Mouse (Mus musculus) telencephalon, adult 2 months (tissue): Measurements from ENCODE around the gene 1500011B03Rik.

Experiments
- DNase-seq: peaks from one replicate; pipeline ENCODE4 v3.0.0-alpha.2; 2011; ENCODE audit warnings: low read depth, low spot score

Gene 1500011B03Rik

GRCm38 (mm10) chr5:114783405-114784163 lies 39.7 kb downstream of the 1500011B03Rik start:
- DNase-seq, result no peak

DNA sequence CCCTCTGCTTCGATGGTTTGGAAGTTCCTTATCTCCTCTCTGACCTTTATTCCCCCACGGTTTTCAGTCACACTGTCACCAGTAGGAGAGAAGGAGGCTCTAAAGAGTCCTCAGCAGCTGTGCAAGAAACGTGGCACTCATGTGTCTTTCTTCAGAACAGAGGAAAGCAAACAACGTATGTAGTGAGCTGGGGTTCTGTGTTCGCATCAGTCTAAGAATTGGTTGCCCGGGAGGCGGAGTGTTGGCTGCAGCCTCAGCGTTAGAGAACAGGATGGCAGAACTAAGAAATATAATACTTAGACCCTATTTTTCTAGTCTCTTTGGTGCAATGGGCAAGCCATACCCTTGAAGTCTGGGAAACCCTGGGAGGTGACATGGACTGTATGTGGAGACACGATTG lies 40.3 kb downstream of the 1500011B03Rik start:
- DNase-seq, result no peak

DNA sequence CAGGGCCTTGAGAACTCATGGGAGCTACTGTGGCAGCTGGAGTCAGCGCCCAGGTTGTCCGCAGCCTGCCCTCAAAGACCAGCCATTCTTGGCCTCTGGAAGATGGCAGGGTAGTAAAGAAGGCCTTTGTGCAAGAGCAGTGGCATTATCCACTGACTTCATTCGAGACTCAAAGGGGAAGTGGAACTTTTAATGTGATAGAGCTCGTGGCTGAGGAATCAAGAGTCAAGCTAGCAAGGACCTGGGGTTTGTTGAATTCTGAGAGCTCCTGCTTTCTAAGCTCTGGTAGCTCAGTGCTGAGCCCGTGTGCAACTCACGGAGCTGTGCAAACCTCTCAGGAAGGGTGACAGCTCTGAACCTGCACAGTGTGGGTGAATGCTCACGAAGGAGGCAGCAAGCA lies 42.4 kb downstream of the 1500011B03Rik start:
- DNase-seq, result no peak

- DNase-seq, result no peak
These were observed 43.2 kb downstream of the 1500011B03Rik start for GRCm38 (mm10) chr5:114779956-114780489.

DNA sequence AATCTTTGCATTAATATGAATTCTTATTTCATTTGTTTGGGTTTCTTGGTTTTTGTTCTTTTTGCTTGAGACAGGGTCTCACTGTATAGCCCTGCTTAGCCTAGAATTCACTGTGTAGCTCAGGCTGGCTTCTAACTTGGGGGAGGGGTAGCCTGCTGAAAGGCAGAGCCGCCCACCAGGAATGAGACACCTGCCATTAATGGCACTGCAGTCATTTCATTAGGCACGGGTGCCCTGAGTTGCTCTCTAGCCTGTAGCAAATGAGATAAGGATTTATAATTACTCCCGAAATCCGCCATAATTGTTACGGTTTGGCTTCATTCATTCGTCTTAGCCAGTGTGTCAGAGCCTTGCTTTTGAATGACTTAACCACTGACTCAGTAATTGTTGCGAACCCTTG lies 47.1 kb downstream of the 1500011B03Rik start:
- DNase-seq, result no peak

DNA sequence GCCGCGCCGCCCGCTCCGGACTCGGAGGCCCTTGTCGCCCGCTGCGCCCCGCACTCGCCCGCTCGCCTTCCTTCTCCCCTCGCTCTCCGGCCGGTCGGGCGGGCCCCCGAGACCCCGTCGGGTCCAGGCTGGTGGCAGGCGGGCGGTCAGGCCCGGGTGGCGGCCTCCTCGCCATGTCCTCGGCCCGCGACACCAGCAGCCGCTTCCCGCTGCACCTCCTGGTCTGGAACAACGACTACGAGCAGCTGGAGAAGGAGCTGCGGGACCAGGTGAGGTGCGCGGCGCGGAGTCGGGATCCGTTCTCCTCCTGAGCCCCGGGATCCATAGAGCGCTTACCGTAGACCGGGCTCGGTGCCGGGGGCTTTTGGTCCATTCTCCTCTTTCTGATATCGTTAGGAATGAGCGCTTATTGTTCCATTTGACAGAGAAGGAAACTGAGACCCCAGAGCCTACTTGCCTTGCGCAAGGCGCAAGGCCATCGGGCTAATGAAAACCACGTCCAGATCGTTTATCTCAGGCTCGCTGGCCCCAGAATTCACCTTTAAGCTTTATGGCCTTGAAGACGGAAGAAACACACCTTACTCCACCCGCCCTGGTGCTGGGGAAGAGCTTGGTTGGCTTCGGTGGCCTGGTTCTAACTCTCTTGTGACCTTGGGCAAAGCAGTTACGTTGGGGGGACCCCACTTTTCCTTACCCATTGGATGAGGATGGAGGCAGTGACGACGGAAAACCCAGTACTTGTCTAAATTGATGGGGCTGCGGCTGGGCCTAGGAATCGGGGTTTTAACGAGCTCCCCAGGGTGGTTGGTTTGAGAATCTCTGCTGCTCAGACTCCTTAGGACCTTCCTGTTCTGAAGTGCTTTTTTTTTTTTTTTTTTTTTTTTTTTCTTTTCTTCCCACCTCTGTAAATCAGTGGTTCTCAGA lies 48.0 kb downstream of the 1500011B03Rik start, which contains the start of gene Git2:
Git2 (minus strand) TSS at position 462 of the 924 bp plus-strand sequence.
- no peak for DNase-seq

DNA sequence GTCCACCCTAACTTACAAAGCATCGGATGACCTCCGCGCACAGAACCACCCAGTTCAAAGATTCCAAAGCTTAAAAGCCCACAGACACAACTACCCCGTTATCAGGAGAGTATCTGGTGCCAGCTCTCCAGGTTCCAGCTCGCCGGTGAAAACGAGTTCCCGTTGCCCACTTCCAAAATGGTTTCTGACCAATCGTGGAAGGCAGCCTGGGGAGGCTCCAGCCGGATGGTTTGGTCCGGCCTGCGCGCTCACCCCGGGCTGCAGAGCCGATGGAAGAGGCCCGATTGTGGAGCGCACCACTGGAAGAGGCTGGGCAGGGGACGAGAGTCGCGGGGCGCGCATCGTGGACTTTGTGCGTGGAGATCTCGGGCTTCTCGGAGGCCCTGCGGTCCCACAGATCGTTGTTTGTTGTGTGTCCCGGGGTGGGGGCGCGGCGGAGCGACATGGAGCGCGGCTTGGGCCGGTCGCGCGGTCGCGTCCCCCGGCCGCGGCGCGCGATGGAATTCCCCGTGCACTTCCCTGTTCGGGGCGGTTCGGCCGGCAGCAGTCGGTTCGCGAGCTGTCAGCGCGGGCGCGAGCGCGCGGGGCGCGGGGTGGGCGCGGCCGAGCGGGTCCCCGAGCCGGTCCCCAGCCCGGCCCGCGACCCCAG lies 48.7 kb downstream of the 1500011B03Rik start, which contains the start of gene Ankrd13a:
Ankrd13a (plus strand) TSS at position 275 of the 649 bp plus-strand sequence.
- peak; percentile 92 for DNase-seq

DNA sequence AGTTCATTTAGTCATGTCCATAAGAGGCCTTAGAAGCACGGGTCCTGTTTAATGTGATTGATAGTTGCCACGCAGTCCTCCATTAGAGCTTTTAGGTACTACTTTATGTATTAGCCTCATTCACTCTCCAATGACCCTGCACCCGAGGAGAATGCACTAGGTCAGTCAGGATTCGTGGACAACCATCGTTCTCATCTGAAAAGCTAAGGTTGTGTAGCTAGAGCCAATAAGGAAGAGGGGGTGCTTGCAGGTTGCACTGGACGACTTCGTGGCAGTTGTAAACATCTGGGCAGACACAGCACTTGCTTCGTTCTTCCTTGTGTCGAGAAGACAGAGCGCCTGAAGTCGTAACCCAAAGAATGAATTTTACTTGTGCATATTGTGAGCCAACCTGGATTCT lies 49.5 kb downstream of the 1500011B03Rik start:
- DNase-seq, result no peak

GRCm38 (mm10) chr5:114773211-114773710 lies 50.0 kb downstream of the 1500011B03Rik start:
- peak; percentile 95 for DNase-seq

GRCm38 (mm10) chr5:114772456-114773203 lies 50.6 kb downstream of the 1500011B03Rik start:
- no peak for DNase-seq

DNA sequence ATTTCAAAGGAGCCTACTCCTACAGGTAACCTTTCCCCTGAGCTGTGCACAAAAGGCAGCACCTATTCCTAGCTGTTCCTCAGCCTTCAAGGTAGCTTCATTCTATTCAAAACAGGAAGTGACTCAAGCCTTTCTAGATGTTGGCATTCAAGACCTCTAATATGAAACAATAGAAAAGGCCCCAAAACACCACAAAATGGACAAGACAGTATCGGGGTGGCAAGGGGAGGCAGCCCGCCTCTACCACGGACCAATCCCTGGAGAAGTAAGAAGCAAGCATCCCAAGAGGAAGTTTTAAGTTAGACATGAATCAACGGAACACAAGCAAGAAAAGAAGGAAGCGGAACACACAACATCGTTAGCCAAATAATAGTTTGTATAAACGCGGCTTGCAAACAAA lies 51.5 kb downstream of the 1500011B03Rik start:
- DNase-seq, result no peak

- DNase-seq, result no peak
These were observed 53.5 kb downstream of the 1500011B03Rik start for GRCm38 (mm10) chr5:114769786-114770185.

GRCm38 (mm10) chr5:114767185-114767584 lies 56.1 kb downstream of the 1500011B03Rik start:
- DNase-seq, result no peak

- DNase-seq, result no peak
These were observed 56.6 kb downstream of the 1500011B03Rik start for GRCm38 (mm10) chr5:114766686-114767085.

- DNase-seq, result no peak
These were observed 58.2 kb downstream of the 1500011B03Rik start for GRCm38 (mm10) chr5:114764812-114765735.

DNA sequence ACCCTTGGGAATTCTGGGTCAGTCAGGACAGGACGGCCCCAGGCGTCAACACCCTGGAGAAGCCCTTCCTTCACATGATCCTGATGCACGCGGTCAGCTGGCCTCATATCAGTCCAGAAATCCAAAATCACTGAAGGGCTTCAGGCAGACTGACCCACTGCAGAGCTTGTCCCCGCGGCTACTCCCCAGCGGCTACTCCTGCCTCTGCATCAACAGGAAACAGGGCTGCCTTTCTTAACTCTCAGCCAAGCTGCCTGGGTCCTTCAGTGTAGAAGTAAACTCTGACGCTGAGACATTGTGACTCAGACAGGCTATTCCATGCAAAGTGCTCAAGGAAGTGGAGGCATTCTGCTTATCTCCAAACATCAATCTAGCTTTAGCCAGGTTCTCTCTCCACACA lies 61.3 kb downstream of the 1500011B03Rik start:
- no peak for DNase-seq

GRCm38 (mm10) chr5:114759536-114760090 lies 63.7 kb downstream of the 1500011B03Rik start:
- DNase-seq, result no peak
